Mouse (Mus musculus): ENCODE results near the gene Pth. TPM values are rescaled to one million over a fixed set of nuclear protein-coding genes. Genes with fewer than 3 reads are reported as not detected.

Pth gene
- total and polyA plus RNA-seq, 3 experiments = not detected

DNA sequence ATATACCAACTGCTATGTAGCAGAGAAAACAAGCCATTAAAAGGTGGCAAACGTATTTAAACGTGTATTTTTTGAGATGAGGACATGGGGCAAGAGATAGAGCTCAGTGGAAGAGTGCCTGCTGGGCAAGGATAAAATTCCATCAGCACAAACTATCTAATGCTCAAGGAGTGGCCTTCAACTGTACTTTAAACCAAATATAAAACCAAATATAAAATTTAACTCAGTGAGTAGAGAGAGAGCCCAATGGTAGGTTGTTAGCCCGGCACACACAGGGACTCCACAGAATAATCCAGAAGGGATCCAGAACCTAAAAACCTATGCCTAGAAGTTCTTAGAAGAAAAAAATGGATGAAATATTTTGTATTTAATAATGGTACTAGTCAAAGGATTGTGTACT, 45.1 kb upstream of the Pth start:
- H3K79me2 ChIP-seq (replicated peaks; ENCODE audit: control insufficient read depth, extremely low read depth, insufficient read depth, poor library complexity, severe bottlenecking) = no peaks in the 10 kb centered on the region
- dilution Hi-C loops (cut with MboI; ENCODE audit: extremely low pct_ligation_motif_present, extremely low pct_unique_long_range_greater_than_20kb, low sequenced_read_pairs) (no loop called here), in situ Hi-C loops (cut with MboI; ENCODE audit: low pct_ligation_motif_present, low pct_unique_long_range_greater_than_20kb, low sequenced_read_pairs) (loop anchor here (10.0 kb wide), 1 partner anchor 59 kb away; no protein-coding TSS in a partner anchor)
- H3K4me3 ChIP-seq (replicated peaks in 1 of 3; ENCODE audit: low read depth in 2 of 3, low read length in 2 of 3, poor library complexity in 1 of 3) = no peak overlapping the region
- DNase-seq (ENCODE audit: extremely low read depth) = no peak
- H3K4me1 ChIP-seq (ENCODE audit: control insufficient read depth in 1 of 2, insufficient read depth in 2 of 2) = no peaks in the 10 kb centered on the region
- H3K9ac ChIP-seq (ENCODE audit: insufficient read depth, low read depth) = no peak overlapping the region
- H3K27me3 ChIP-seq (replicated peaks) = no peaks in the 10 kb centered on the region
- H3K9me3 ChIP-seq (replicated peaks; ENCODE audit: low read length) = no peaks in the 10 kb centered on the region
- no peak for TF ChIP-seq MAFK (IDR thresholded peaks at IDR 0.05; ENCODE audit: insufficient replicate concordance, low read length)
- no peak for TF ChIP-seq IRF4 (IDR thresholded peaks at IDR 0.05; ENCODE audit: low read depth, low read length)
- no peak for TF ChIP-seq SMC3 (IDR thresholded peaks at IDR 0.05; ENCODE audit: low read depth, low read length)
- no peak for TF ChIP-seq CHD1 (IDR thresholded peaks at IDR 0.05; ENCODE audit: low read depth, low read length)
- TF ChIP-seq MAX (IDR thresholded peaks at IDR 0.05; ENCODE audit: low read length) = no peak
- no peak for TF ChIP-seq POLR2A (IDR thresholded peaks at IDR 0.05; ENCODE audit: low read depth, low read length)
- TF ChIP-seq JUN (IDR thresholded peaks at IDR 0.05; ENCODE audit: insufficient read depth, low read depth, low read length) = no peak
- no peak for TF ChIP-seq HCFC1 (IDR thresholded peaks at IDR 0.05; ENCODE audit: low read depth, low read length)
- no peak for TF ChIP-seq UBTF (IDR thresholded peaks at IDR 0.05; ENCODE audit: low read depth, low read length)
- no peak overlapping the region for H3K4me2 ChIP-seq (ENCODE audit: insufficient read depth, low read depth, poor library complexity, severe bottlenecking)
- no peak overlapping the region for H3K27ac ChIP-seq (ENCODE audit: insufficient read depth, low read depth)
- no peaks in the 10 kb centered on the region for H3K36me3 ChIP-seq (replicated peaks in 1 of 2; ENCODE audit: control insufficient read depth in 1 of 2, insufficient read depth in 1 of 2, low read length in 1 of 2)

DNA sequence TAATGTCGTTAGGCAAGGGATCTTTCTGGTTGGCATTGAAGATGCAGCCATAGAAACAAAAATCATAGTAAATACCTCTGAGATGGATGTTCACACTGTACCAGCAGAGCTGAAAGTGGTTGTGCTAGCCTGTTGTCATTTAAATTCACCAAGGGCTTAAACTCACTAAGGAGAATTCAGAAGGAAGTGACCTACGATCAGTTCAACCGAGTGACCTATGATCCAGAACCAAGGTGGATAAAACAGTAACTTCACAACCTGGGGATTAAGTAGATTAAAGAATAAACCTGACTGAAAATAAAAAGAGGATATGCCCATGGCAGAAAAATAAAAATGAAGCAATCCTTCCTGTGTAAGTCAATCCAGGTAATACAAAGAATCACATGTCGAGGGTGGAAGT, 44.5 kb upstream of the Pth start:
- no peak overlapping the region for H3K9ac ChIP-seq (ENCODE audit: insufficient read depth, low read depth)

DNA sequence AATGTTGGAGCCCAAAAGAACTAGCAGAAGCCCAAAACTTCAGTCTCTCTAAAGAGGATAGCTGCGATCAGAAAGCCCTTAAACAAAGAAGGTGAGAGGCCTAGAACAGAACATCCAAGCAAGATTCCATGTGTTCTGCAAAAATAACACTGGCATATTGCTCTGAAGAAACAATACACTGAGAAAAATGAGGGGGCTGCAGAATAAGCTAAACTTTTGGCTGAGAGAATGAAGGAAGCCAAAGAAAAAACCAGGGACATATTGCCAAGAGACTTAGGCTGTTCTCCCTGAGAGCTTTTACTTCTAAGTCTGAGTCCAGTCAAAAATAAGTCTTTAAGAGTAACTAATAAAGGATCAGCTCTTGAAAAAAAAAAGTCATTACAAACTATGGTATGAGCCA, 32.4 kb upstream of the Pth start:
- in situ Hi-C loops (cut with MboI; ENCODE audit: low pct_ligation_motif_present, low pct_unique_long_range_greater_than_20kb, low sequenced_read_pairs) = no loop called here
- no peaks in the 10 kb centered on the region for H3K9me3 ChIP-seq (replicated peaks; ENCODE audit: low read length)
- dilution Hi-C loops (cut with MboI; ENCODE audit: extremely low pct_ligation_motif_present, extremely low pct_unique_long_range_greater_than_20kb, low sequenced_read_pairs) = no loop called here
- TF ChIP-seq EP300 (IDR thresholded peaks at IDR 0.05; ENCODE audit: low read length) = no peak
- TF ChIP-seq TBP (conservative IDR thresholded peaks at IDR 0.05; ENCODE audit: low read depth, low read length) = no peak
- no peak for TF ChIP-seq SIN3A (IDR thresholded peaks at IDR 0.05; ENCODE audit: low read length)
- H3K4me2 ChIP-seq (ENCODE audit: insufficient read depth, low read depth, poor library complexity, severe bottlenecking) = no peak overlapping the region
- no peaks in the 10 kb centered on the region for H3K79me2 ChIP-seq (replicated peaks; ENCODE audit: control insufficient read depth, extremely low read depth, insufficient read depth, poor library complexity, severe bottlenecking)
- H3K4me3 ChIP-seq (replicated peaks in 1 of 3; ENCODE audit: low read depth in 2 of 3, low read length in 2 of 3, poor library complexity in 1 of 3) = no peak overlapping the region
- no peak overlapping the region for H3K9ac ChIP-seq (ENCODE audit: insufficient read depth, low read depth)
- H3K27me3 ChIP-seq (replicated peaks) = no peaks in the 10 kb centered on the region
- no peak overlapping the region for H3K27ac ChIP-seq (ENCODE audit: insufficient read depth, low read depth)
- H3K36me3 ChIP-seq (replicated peaks in 1 of 2; ENCODE audit: control insufficient read depth in 1 of 2, insufficient read depth in 1 of 2, low read length in 1 of 2) = no peaks in the 10 kb centered on the region
- H3K4me1 ChIP-seq (ENCODE audit: control insufficient read depth in 1 of 2, insufficient read depth in 2 of 2) = peaks cover 6 to 9% of the 10 kb centered on the region in 2 experiments
- DNase-seq (ENCODE audit: extremely low read depth) = no peak

More for the DNA sequence above, 44.5 kb upstream of the Pth start:
- Histone ChIP-seq H3K27ac (ENCODE audit: insufficient read depth, low read depth) (no peak overlapping the region), H3K9me3 (replicated peaks; ENCODE audit: low read length) (no peaks in the 10 kb centered on the region), H3K36me3 (replicated peaks in 1 of 2; ENCODE audit: control insufficient read depth in 1 of 2, insufficient read depth in 1 of 2, low read length in 1 of 2) (no peaks in the 10 kb centered on the region), H3K79me2 (replicated peaks; ENCODE audit: control insufficient read depth, extremely low read depth, insufficient read depth, poor library complexity, severe bottlenecking) (no peaks in the 10 kb centered on the region), H3K4me3 (replicated peaks in 1 of 3; ENCODE audit: low read depth in 2 of 3, low read length in 2 of 3, poor library complexity in 1 of 3) (no peak overlapping the region), H3K27me3 (replicated peaks) (no peaks in the 10 kb centered on the region), H3K4me1 (ENCODE audit: control insufficient read depth in 1 of 2, insufficient read depth in 2 of 2) (no peaks in the 10 kb centered on the region), H3K4me2 (ENCODE audit: insufficient read depth, low read depth, poor library complexity, severe bottlenecking) (no peak overlapping the region)
- dilution Hi-C loops (cut with MboI; ENCODE audit: extremely low pct_ligation_motif_present, extremely low pct_unique_long_range_greater_than_20kb, low sequenced_read_pairs) = no loop called here
- no peak for DNase-seq (ENCODE audit: extremely low read depth)
- in situ Hi-C loops (cut with MboI; ENCODE audit: low pct_ligation_motif_present, low pct_unique_long_range_greater_than_20kb, low sequenced_read_pairs) = loop anchor here (10.0 kb wide), 1 partner anchor 58 kb away; no protein-coding TSS in a partner anchor
- TF ChIP-seq MAX (IDR thresholded peaks at IDR 0.05; ENCODE audit: low read length) (no peak), USF1 (IDR thresholded peaks at IDR 0.05; ENCODE audit: low read depth, low read length) (no peak), MAFK (IDR thresholded peaks at IDR 0.05; ENCODE audit: insufficient replicate concordance, low read length) (no peak), RAD21 (IDR thresholded peaks at IDR 0.05; ENCODE audit: low read depth, low read length) (no peak), ZKSCAN1 (IDR thresholded peaks at IDR 0.05; ENCODE audit: borderline replicate concordance, low read depth, low read length) (no peak), GABPA (IDR thresholded peaks at IDR 0.05; ENCODE audit: insufficient replicate concordance, low read depth, low read length) (no peak), IRF4 (IDR thresholded peaks at IDR 0.05; ENCODE audit: low read depth, low read length) (no peak), CHD2 (IDR thresholded peaks at IDR 0.05; ENCODE audit: low read length) (no peak), NELFE (IDR thresholded peaks at IDR 0.05; ENCODE audit: low read depth, low read length) (no peak), SMC3 (IDR thresholded peaks at IDR 0.05; ENCODE audit: low read depth, low read length) (no peak), CTCF (conservative IDR thresholded peaks at IDR 0.05 in 1 of 2, IDR thresholded peaks at IDR 0.05 in 1 of 2; ENCODE audit: low read depth in 2 of 2, low read length in 2 of 2) (no peak), CHD1 (IDR thresholded peaks at IDR 0.05; ENCODE audit: low read depth, low read length) (no peak)
